Mouse (Mus musculus): ENCODE data around the gene Gm28510. TPM values are rescaled to one million over a fixed set of nuclear protein-coding genes. Genes with fewer than 3 reads are reported as not detected.
"Not testable (repeated sequence)": the region's sequence is repeated elsewhere in the genome, so short reads cannot be mapped to it uniquely, and the experiment has no call there.

Gene Gm28510
- polyA plus RNA-seq (2012; rRNA removed), result not detected in 2 replicates

- H3K27ac ChIP-seq (ENCODE audit: insufficient read depth, low read length); DNase-seq (ENCODE audit: low read depth in 1 of 2, low spot score in 2 of 2); H3K36me3 ChIP-seq (ENCODE audit: control insufficient read depth, insufficient read depth, low read length); H3K4me1 ChIP-seq (ENCODE audit: control insufficient read depth, insufficient read depth, insufficient read length); H3K27me3 ChIP-seq (ENCODE audit: control insufficient read depth, insufficient read depth, low read length); H3K4me3 ChIP-seq (ENCODE audit: extremely low read depth, insufficient read depth, insufficient read length): not testable (repeated sequence)
- WGBS, result no CpG with 5 or more reads among the region's 6 CpGs
Observed at GRCm38 (mm10) chrY:10412437-10412836, at the start of gene Gm28510. TSS of gene Gm28510 (plus strand) at chrY:10412737.

Other genes with a start within 250 kb of the Gm28510 start
- gene Gm20834, start 88.1 kb upstream of the Gm28510 start, polyA plus RNA-seq (2012; rRNA removed), result not detected in 2 replicates
- not detected in 2 replicates for gene Gm20737, start 123.3 kb downstream of the Gm28510 start, polyA plus RNA-seq (2012; rRNA removed)
- not detected in 2 replicates for gene Gm21775, start 140.7 kb downstream of the Gm28510 start, polyA plus RNA-seq (2012; rRNA removed)
- gene Gm21900, start 203.6 kb downstream of the Gm28510 start, polyA plus RNA-seq (2012; rRNA removed), result not detected in 2 replicates

Data from spleen, adult 2 months (tissue).